Mouse (Mus musculus): ENCODE results near the gene Acta2. TPM values are rescaled to one million over a fixed set of nuclear protein-coding genes. Genes with fewer than 3 reads are reported as not detected.

Acta2 gene
- polyA plus RNA-seq (2015; fragmentation: Nextera tagmentation; extraction: Ambion mirVana): 18.3 and 19.2 TPM in 2 replicates

GRCm38 (mm10) chr19:34254880-34255681 is at the start of gene Acta2:
Gene Acta2, minus strand, starts transcription at chr19:34255590.
- Histone ChIP-seq H3K27ac (replicated peaks) (no peak within 1 kb of the TSS), H3K4me1 (replicated peaks) (no peaks in the 10 kb centered on the region), H3K36me3 (no peaks in the 10 kb centered on the region), H3K9me3 (no peaks in the 10 kb centered on the region), H3K27me3 (no peaks in the 10 kb centered on the region), H3K4me3 (no peak within 1 kb of the TSS), H3K4me2 (no peak within 1 kb of the TSS), H3K9ac (no peak within 1 kb of the TSS)
- 68% methylated on average over 16 of the region's 16 CpGs for WGBS
- ATAC-seq (ENCODE audit: low FRiP score, low read depth): no peak

GRCm38 (mm10) chr19:34304917-34305316 is 49.5 kb upstream of the Acta2 start:
- H3K27me3 ChIP-seq: no peaks in the 10 kb centered on the region
- H3K4me2 ChIP-seq: no peak overlapping the region
- no peak overlapping the region for H3K9ac ChIP-seq
- no peak overlapping the region for H3K27ac ChIP-seq (replicated peaks)
- no peaks in the 10 kb centered on the region for H3K9me3 ChIP-seq
- no peak for ATAC-seq (ENCODE audit: low FRiP score, low read depth)
- H3K4me1 ChIP-seq (replicated peaks): no peaks in the 10 kb centered on the region
- H3K36me3 ChIP-seq: no peaks in the 10 kb centered on the region
- no peak overlapping the region for H3K4me3 ChIP-seq

GRCm38 (mm10) chr19:34300430-34300829 is 45.0 kb upstream of the Acta2 start:
- no peaks in the 10 kb centered on the region for H3K36me3 ChIP-seq
- no peak overlapping the region for H3K9ac ChIP-seq
- no peaks in the 10 kb centered on the region for H3K27me3 ChIP-seq
- no peak overlapping the region for H3K4me2 ChIP-seq
- H3K27ac ChIP-seq (replicated peaks): no peak overlapping the region
- H3K9me3 ChIP-seq: no peaks in the 10 kb centered on the region
- WGBS: 78% methylated on average over 2 of the region's 2 CpGs
- ATAC-seq (ENCODE audit: low FRiP score, low read depth): no peak
- H3K4me3 ChIP-seq: no peak overlapping the region
- no peaks in the 10 kb centered on the region for H3K4me1 ChIP-seq (replicated peaks)

GRCm38 (mm10) chr19:34299229-34299628 is 43.8 kb upstream of the Acta2 start:
- no peak for ATAC-seq (ENCODE audit: low FRiP score, low read depth)
- Histone ChIP-seq H3K9ac (no peak overlapping the region), H3K27ac (replicated peaks) (no peak overlapping the region), H3K36me3 (no peaks in the 10 kb centered on the region), H3K27me3 (no peaks in the 10 kb centered on the region), H3K4me3 (no peak overlapping the region), H3K4me2 (no peak overlapping the region), H3K4me1 (replicated peaks) (no peaks in the 10 kb centered on the region), H3K9me3 (no peaks in the 10 kb centered on the region)
- WGBS: 82% methylated on average over 4 of the region's 4 CpGs

- H3K4me2 ChIP-seq: no peak overlapping the region
- no peaks in the 10 kb centered on the region for H3K9me3 ChIP-seq
- 85% methylated on average over 1 of the region's 1 CpGs for WGBS
- H3K36me3 ChIP-seq: no peaks in the 10 kb centered on the region
- no peak overlapping the region for H3K4me3 ChIP-seq
- no peak overlapping the region for H3K27ac ChIP-seq (replicated peaks)
- no peaks in the 10 kb centered on the region for H3K27me3 ChIP-seq
- no peak overlapping the region for H3K9ac ChIP-seq
- no peak for ATAC-seq (ENCODE audit: low FRiP score, low read depth)
- no peaks in the 10 kb centered on the region for H3K4me1 ChIP-seq (replicated peaks)
These were observed 43.1 kb upstream of the Acta2 start for GRCm38 (mm10) chr19:34298531-34298930.

- H3K27ac ChIP-seq (replicated peaks): no peak overlapping the region
- H3K36me3 ChIP-seq: no peaks in the 10 kb centered on the region
- no peak overlapping the region for H3K4me2 ChIP-seq
- H3K9me3 ChIP-seq: no peaks in the 10 kb centered on the region
- no peak overlapping the region for H3K9ac ChIP-seq
- H3K27me3 ChIP-seq: no peaks in the 10 kb centered on the region
- no peak for ATAC-seq (ENCODE audit: low FRiP score, low read depth)
- peaks cover 4% of the 10 kb centered on the region for H3K4me1 ChIP-seq (replicated peaks)
- H3K4me3 ChIP-seq: no peak overlapping the region
- 85% methylated on average over 6 of the region's 6 CpGs for WGBS
These were observed 40.1 kb upstream of the Acta2 start for GRCm38 (mm10) chr19:34295442-34295841.

- no peak for ATAC-seq (ENCODE audit: low FRiP score, low read depth)
- Histone ChIP-seq H3K9me3 (no peaks in the 10 kb centered on the region), H3K4me3 (no peak overlapping the region), H3K4me2 (no peak overlapping the region), H3K27ac (replicated peaks) (no peak overlapping the region), H3K27me3 (no peaks in the 10 kb centered on the region), H3K4me1 (replicated peaks) (peaks cover 9% of the 10 kb centered on the region), H3K9ac (no peak overlapping the region), H3K36me3 (no peaks in the 10 kb centered on the region)
- WGBS: 74% methylated on average over 3 of the region's 3 CpGs
These were observed 38.1 kb upstream of the Acta2 start for GRCm38 (mm10) chr19:34293376-34293947.

GRCm38 (mm10) chr19:34292701-34293100 is 37.3 kb upstream of the Acta2 start:
- 70% methylated on average over 2 of the region's 2 CpGs for WGBS
- no peak overlapping the region for H3K4me2 ChIP-seq
- H3K9me3 ChIP-seq: no peaks in the 10 kb centered on the region
- no peak overlapping the region for H3K27ac ChIP-seq (replicated peaks)
- no peaks in the 10 kb centered on the region for H3K27me3 ChIP-seq
- H3K4me3 ChIP-seq: no peak overlapping the region
- H3K9ac ChIP-seq: no peak overlapping the region
- ATAC-seq (ENCODE audit: low FRiP score, low read depth): no peak
- H3K4me1 ChIP-seq (replicated peaks): peaks cover 9% of the 10 kb centered on the region
- H3K36me3 ChIP-seq: no peaks in the 10 kb centered on the region

- no peaks in the 10 kb centered on the region for H3K27me3 ChIP-seq
- WGBS: 82% methylated on average over 5 of the region's 5 CpGs
- H3K27ac ChIP-seq (replicated peaks): no peak overlapping the region
- H3K4me3 ChIP-seq: no peak overlapping the region
- peaks cover 9% of the 10 kb centered on the region for H3K4me1 ChIP-seq (replicated peaks)
- H3K9ac ChIP-seq: no peak overlapping the region
- no peaks in the 10 kb centered on the region for H3K36me3 ChIP-seq
- H3K9me3 ChIP-seq: no peaks in the 10 kb centered on the region
- no peak for ATAC-seq (ENCODE audit: low FRiP score, low read depth)
- no peak overlapping the region for H3K4me2 ChIP-seq
These were observed 36.6 kb upstream of the Acta2 start for GRCm38 (mm10) chr19:34291956-34292355.

GRCm38 (mm10) chr19:34291379-34291778 is 36.0 kb upstream of the Acta2 start:
- Histone ChIP-seq H3K27me3 (no peaks in the 10 kb centered on the region), H3K4me3 (no peak overlapping the region), H3K9me3 (no peaks in the 10 kb centered on the region), H3K4me1 (replicated peaks) (peaks cover 9% of the 10 kb centered on the region), H3K36me3 (no peaks in the 10 kb centered on the region), H3K4me2 (peak overlapping the region; percentile 86), H3K9ac (no peak overlapping the region), H3K27ac (replicated peaks) (no peak overlapping the region)
- 71% methylated on average over 8 of the region's 8 CpGs for WGBS
- ATAC-seq (ENCODE audit: low FRiP score, low read depth): no peak

GRCm38 (mm10) chr19:34290872-34291341 is 35.5 kb upstream of the Acta2 start:
- no peak for ATAC-seq (ENCODE audit: low FRiP score, low read depth)
- H3K27ac ChIP-seq (replicated peaks): no peak overlapping the region
- 19% methylated on average over 15 of the region's 15 CpGs for WGBS

GRCm38 (mm10) chr19:34289948-34290789 is 34.8 kb upstream of the Acta2 start, which contains the start of gene Fas:
Gene Fas, plus strand, starts transcription at chr19:34290666.
- Histone ChIP-seq H3K4me2 (peak within 1 kb of the TSS; percentile 86), H3K36me3 (no peaks in the 10 kb centered on the region), H3K27ac (replicated peaks) (no peak within 1 kb of the TSS), H3K9me3 (no peaks in the 10 kb centered on the region), H3K4me3 (peak within 1 kb of the TSS; percentile 37), H3K4me1 (replicated peaks) (peaks cover 9% of the 10 kb centered on the region), H3K27me3 (no peaks in the 10 kb centered on the region), H3K9ac (peak within 1 kb of the TSS; percentile 25)
- ATAC-seq (ENCODE audit: low FRiP score, low read depth): peak; percentile 95
- 2% methylated on average over 19 of the region's 19 CpGs for WGBS

More at GRCm38 (mm10) chr19:34290872-34291341, 35.5 kb upstream of the Acta2 start:
- H3K9me3 ChIP-seq: no peaks in the 10 kb centered on the region
- H3K4me1 ChIP-seq (replicated peaks): peaks cover 9% of the 10 kb centered on the region
- peak overlapping the region; percentile 86 for H3K4me2 ChIP-seq
- no peaks in the 10 kb centered on the region for H3K27me3 ChIP-seq
- H3K9ac ChIP-seq: peak overlapping the region; percentile 25; the same call in 1 of the 2 replicates
- H3K4me3 ChIP-seq: peak overlapping the region; percentile 37
- no peaks in the 10 kb centered on the region for H3K36me3 ChIP-seq
